Mouse (Mus musculus) spleen, adult 2 months (tissue): Measurements from ENCODE around the gene Slu7. TPM values are rescaled to one million over a fixed set of nuclear protein-coding genes. Genes with fewer than 3 reads are reported as not detected.

Experiments used
- DNase-seq, 2 experiments: peaks; one replicate each; pipeline versions ENCODE4 v3.0.0 to v3.0.0-alpha.2; 2012 to 2021; ENCODE audit warnings: low spot score in 2 of 2, low read depth in 1 of 2
- H3K27ac ChIP-seq: fragments of 200-500 bp; 2 replicates; pipeline ENCODE4 v1.5.1; 2012; ENCODE audit warnings: low read length, inconsistent platforms; ENCODE audit not compliant: insufficient read depth
- H3K27me3 ChIP-seq: fragments of 200-500 bp; 2 replicates; pipeline ENCODE4 v1.6.1; 2012; ENCODE audit warnings: mild to moderate bottlenecking, moderate library complexity, low read length, inconsistent platforms; ENCODE audit not compliant: control insufficient read depth, insufficient read depth
- H3K36me3 ChIP-seq: fragments of 200-500 bp; 2 replicates; pipeline ENCODE4 v1.6.1; 2012; ENCODE audit warnings: mild to moderate bottlenecking, low read length, inconsistent platforms; ENCODE audit not compliant: control insufficient read depth, insufficient read depth
- H3K4me1 ChIP-seq: fragments of 200-500 bp; 2 replicates; pipeline ENCODE4 v1.6.1; 2011; ENCODE audit warnings: inconsistent platforms; ENCODE audit not compliant: control insufficient read depth, insufficient read depth, insufficient read length
- H3K4me3 ChIP-seq: fragments of 200-500 bp; 2 replicates; pipeline ENCODE4 v1.5.1; 2011; ENCODE audit warnings: mild to moderate bottlenecking, inconsistent platforms; ENCODE audit not compliant: insufficient read depth, insufficient read length; ENCODE audit errors: extremely low read depth
- CTCF ChIP-seq: fragments of 200-500 bp; IDR thresholded peaks from 2 replicates; pipeline ENCODE4 v1.5.1; 2011; ENCODE audit warnings: mild to moderate bottlenecking, inconsistent platforms; ENCODE audit not compliant: insufficient read depth, insufficient read length, insufficient replicate concordance; ENCODE audit errors: extremely low read depth
- POLR2A ChIP-seq: fragments of 200-500 bp; IDR thresholded peaks from 2 replicates; pipeline ENCODE4 v1.6.1; 2011; ENCODE audit warnings: low read depth, low read length, inconsistent platforms
- WGBS: fragments of 180-500 bp; shearing (Covaris S2); methylation state at CpG from one replicate; pipeline ENCODE4 v1.1.7; 2018; 5-methylcytosine and 5-hydroxymethylcytosine counted together
- polyA plus RNA-seq: library from polyadenylated mRNA; depleted of rRNA; stranded (reverse); fragments of >200 nt; gene quantifications from 2 replicates; pipeline ENCODE4 v1.2.3, GENCODE M21; 2012; rRNA removed

Slu7 gene
- polyA plus RNA-seq, 1 experiment: 3.1 TPM

DNA sequence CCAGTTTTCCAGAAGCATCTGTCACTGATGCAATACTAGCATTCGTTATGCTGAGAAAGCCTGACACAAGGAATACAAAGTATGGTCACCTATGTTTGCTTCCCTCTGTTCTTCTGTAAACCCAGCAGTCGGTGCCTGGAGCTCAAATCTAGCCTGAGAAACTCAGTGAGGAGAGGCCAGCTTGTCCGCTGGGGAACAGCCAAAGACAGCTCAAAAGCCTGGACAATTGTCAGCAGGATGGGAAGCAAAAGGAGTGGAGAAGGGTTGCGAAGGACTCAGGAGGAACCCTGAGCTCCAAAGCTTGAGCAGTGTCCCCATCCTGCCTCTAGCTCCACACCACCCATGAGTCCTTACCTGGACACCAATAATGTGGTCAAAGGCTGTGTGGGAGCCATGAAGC, 50.5 kb downstream of the Slu7 start:
- no peaks in the 10 kb centered on the region for H3K36me3 ChIP-seq
- no peak for DNase-seq
- no peaks in the 10 kb centered on the region for H3K4me1 ChIP-seq
- H3K27me3 ChIP-seq: no peaks in the 10 kb centered on the region
- WGBS: 80% methylated on average over 4 of the region's 4 CpGs
- no peak for TF ChIP-seq CTCF
- no peak for TF ChIP-seq POLR2A
- no peak overlapping the region for H3K4me3 ChIP-seq
- H3K27ac ChIP-seq: no peak overlapping the region

DNA sequence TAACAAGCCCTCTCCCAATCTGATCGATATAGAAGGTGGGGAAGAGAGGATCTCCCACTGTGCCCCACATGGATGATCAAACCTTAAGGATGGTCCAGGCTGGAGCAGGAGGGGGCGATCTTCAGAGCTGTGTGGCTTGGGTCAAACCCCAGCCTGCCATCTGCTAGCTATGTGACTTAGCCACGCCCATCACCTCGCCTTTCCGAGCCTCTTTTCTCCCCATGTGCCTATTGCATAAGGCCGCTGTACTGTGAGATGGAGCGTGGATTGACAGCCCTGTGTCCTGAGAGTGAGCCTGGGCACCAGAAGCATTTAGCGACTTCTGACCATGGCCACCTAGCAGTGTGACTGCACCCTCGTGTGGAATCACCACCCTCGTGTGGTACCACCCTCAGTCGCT, 51.1 kb downstream of the Slu7 start:
- H3K4me3 ChIP-seq: no peak overlapping the region
- H3K27ac ChIP-seq: no peak overlapping the region
- no peaks in the 10 kb centered on the region for H3K27me3 ChIP-seq
- no peaks in the 10 kb centered on the region for H3K4me1 ChIP-seq
- no peak for DNase-seq
- no peaks in the 10 kb centered on the region for H3K36me3 ChIP-seq
- TF ChIP-seq CTCF (no peak), POLR2A (no peak)
- 68% methylated on average over 11 of the region's 11 CpGs for WGBS

DNA sequence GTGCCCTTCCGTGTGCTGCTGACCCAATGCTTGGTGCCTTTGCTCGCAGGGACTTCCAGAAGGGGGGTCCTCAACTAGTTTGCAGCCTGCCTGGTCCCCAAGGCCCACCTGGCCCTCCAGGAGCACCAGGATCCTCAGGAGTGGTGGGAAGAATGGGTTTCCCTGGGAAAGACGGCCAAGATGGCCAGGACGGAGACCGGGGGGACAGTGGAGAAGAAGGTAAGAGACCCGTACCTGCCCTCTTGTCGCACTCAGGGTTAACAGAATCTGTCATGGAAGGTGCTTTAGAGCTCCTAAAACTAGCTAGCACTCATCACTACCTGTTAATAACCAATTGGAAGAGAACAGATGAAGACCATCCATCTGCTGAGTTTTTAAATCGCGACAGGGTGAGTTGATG, 52.3 kb downstream of the Slu7 start:
- DNase-seq: no peak
- no peaks in the 10 kb centered on the region for H3K4me1 ChIP-seq
- H3K27ac ChIP-seq: no peak overlapping the region
- TF ChIP-seq POLR2A (no peak), CTCF (no peak)
- no peak overlapping the region for H3K4me3 ChIP-seq
- no peaks in the 10 kb centered on the region for H3K27me3 ChIP-seq
- WGBS: 90% methylated on average over 9 of the region's 9 CpGs
- no peaks in the 10 kb centered on the region for H3K36me3 ChIP-seq

DNA sequence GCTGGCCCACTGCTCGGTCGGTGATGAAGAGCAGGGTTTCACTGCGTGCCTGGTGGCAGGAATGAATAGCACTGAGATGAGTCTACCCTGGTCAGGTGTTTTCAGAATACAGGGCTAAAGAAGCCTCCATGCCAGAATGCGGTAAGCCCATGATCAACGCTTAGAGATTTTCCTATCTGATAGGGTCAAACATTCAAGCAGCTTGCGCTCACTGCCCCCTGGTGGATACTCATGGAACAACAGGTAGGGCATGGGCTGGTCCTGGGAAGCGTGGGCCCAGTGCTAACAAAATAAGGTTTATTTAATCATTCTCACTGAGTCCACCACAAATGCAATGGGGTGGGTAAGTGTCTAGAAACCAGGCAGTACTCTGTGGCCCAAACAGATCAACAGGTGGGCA, 59.1 kb downstream of the Slu7 start:
- no peaks in the 10 kb centered on the region for H3K36me3 ChIP-seq
- no peaks in the 10 kb centered on the region for H3K27me3 ChIP-seq
- TF ChIP-seq POLR2A (no peak), CTCF (peak; percentile 83; the same call in 1 of the 2 replicates)
- H3K27ac ChIP-seq: no peak overlapping the region
- WGBS: 39% methylated on average over 7 of the region's 7 CpGs
- H3K4me3 ChIP-seq: no peak overlapping the region
- H3K4me1 ChIP-seq: no peaks in the 10 kb centered on the region
- peak; percentile 21 to 55 for DNase-seq

DNA sequence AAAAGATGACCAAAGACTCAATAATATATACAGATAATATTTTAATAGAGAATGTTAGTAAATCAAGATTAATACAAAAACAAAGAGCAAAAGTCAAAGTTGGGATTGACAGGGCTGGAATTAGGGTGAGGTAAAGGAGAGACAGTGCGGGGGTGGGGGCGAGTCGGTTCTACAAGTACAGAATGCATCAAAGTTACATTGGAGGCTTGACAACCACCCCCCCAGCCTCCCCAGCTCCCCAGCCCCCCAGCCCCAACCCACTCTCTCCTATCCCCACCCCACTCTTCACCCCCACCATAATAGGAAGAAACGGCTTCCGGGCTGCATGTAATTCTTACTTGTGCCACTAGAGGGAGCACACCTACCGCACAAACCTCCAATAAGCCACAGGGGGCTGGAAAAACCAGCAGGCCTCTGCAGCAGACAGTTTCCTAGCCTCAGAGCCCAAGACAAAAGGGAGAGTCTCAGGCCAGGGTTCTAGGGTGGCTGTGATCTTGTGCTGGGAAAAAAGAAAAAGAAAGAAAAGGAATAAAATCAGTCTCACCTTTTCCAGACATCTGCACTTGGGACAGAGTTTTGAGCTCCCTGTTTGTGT, 60.4 kb downstream of the Slu7 start:
- Histone ChIP-seq H3K4me1 (no peaks in the 10 kb centered on the region), H3K27ac (no peak overlapping the region), H3K36me3 (no peaks in the 10 kb centered on the region), H3K27me3 (no peaks in the 10 kb centered on the region), H3K4me3 (no peak overlapping the region)
- no peak for TF ChIP-seq POLR2A
- peak; percentile 77; the same call in 1 of the 2 replicates for TF ChIP-seq CTCF
- DNase-seq: peak; percentile 29 to 40
- WGBS: 35% methylated on average over 6 of the region's 6 CpGs

DNA sequence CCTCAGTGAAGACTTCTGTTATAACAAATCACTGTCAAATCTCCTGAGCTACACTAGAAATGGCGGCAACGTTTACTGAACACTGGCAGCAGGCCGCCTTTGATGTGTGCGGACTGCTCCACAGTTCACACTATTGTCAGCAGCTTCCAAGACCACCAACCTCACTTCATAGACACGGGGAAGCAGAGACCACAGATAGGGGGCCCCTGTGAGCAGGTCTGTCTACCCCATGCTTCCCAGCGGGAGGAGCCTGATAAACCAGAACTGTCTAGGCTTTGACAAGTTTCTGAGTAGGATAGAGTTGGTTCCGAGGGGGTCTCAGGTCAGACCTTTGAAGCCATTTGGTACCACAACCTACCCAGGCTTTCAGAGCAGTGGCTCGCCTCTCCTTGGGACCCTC, 61.5 kb downstream of the Slu7 start:
- no peak overlapping the region for H3K4me3 ChIP-seq
- no peaks in the 10 kb centered on the region for H3K27me3 ChIP-seq
- TF ChIP-seq CTCF (no peak), POLR2A (no peak)
- H3K4me1 ChIP-seq: no peaks in the 10 kb centered on the region
- no peak for DNase-seq
- WGBS: 80% methylated on average over 8 of the region's 8 CpGs
- H3K36me3 ChIP-seq: no peaks in the 10 kb centered on the region
- H3K27ac ChIP-seq: no peak overlapping the region

DNA sequence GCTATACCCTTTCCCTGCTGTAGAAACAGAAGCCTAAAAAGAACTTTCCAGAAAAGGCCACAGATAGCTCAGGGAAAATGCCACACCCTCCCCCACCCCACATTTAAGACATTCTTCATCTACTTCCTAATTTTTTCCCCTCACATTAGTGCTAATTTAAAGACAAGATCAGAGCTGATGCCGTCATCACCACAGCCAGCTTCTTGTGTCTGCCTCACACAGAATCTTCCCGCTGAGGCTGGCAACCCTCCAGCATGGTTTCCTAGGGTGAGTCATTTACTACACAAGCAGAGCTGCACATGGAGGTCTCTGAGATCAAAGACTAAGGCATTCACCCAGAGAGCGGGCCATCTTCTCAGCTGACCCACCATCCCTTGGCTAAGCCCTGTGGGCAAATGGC, 62.0 kb downstream of the Slu7 start:
- WGBS: 33% methylated on average over 3 of the region's 3 CpGs
- no peak for DNase-seq
- TF ChIP-seq CTCF (no peak), POLR2A (no peak)

More for the DNA sequence above, 62.0 kb downstream of the Slu7 start:
- no peak overlapping the region for H3K27ac ChIP-seq
- no peak overlapping the region for H3K4me3 ChIP-seq
- H3K4me1 ChIP-seq: no peaks in the 10 kb centered on the region
- no peaks in the 10 kb centered on the region for H3K36me3 ChIP-seq
- H3K27me3 ChIP-seq: no peaks in the 10 kb centered on the region

Other genes with a start within 250 kb of the Slu7 start
- gene Pttg1, start 7.5 kb upstream of the Slu7 start, polyA plus RNA-seq: 11.4 and 15.6 TPM in 2 replicates
- 1.6 and 2.5 TPM in 2 replicates for gene C1qtnf2, start 40.5 kb downstream of the Slu7 start, polyA plus RNA-seq
- gene Ccnjl, start 95.0 kb downstream of the Slu7 start, polyA plus RNA-seq: 0.88 and 1.4 TPM in 2 replicates
- 0.05 TPM in 2 replicates for gene 4933415A04Rik, start 153.3 kb downstream of the Slu7 start, polyA plus RNA-seq
- gene Fabp6, start 167.8 kb downstream of the Slu7 start, polyA plus RNA-seq: not detected in 2 replicates
- 13.4 and 16.0 TPM in 2 replicates for gene Pwwp2a, start 248.3 kb downstream of the Slu7 start, polyA plus RNA-seq